Mouse (Mus musculus) heart, postnatal 0 days (tissue): ENCODE measurements at regions not wholly inside any gene's neighbourhood (a gene's known extent, or its start where the extent isn't known, plus 50 kb on each side); places are given as distances from the start of the nearest gene placed in this dataset.

Experiments used
- CTCF ChIP-seq: IDR thresholded peaks from 2 replicates; pipeline ENCODE4 v1.5.1; 2016; ENCODE audit warnings: antibody characterized with exemption, control low read depth, low read depth
- EP300 ChIP-seq: IDR thresholded peaks from 2 replicates; pipeline ENCODE4 v1.6.1; 2016; ENCODE audit warnings: antibody characterized with exemption, low read depth

DNA sequence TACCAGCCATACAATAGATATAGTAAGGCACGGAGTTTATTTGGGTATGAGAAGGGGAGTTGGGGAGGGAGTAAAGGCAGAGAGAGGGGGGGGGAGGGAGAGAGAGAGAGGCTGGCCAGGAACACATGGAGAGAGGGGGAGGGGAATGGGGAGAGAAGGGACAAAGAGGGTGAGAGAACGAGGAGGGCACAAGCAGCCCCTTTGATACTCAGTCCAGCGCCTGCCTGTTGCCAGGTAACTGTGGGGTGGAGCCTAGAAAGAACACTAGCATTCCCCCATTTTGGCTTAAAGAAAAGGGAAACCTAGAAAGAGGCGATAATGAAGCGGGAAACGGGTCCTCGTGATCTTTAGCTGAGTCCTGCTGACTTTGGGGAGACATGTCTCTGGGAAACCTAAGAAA lies 110.6 kb upstream of the Spred2 start:
- TF ChIP-seq EP300 (no peak), CTCF (no peak)
